Comparison of ENCODE assay signal across 18 mouse cellular contexts in genomic region chr7:46575897-46576296, GRCm38 (mm10).
"Had no signal": no experiment of that assay in that cellular context is flagged by ENCODE, and none has a peak within 500 bp of the region (broad histone marks: within the 10 kb centered on the region; RNA-seq: fewer than 3 reads in every experiment).

No protein-coding gene starts in this region.

- H3K27me3 ChIP-seq: liver, embryonic 15.5 days; lung, embryonic 15.5 days; midbrain, embryonic 12.5 days; neural tube, embryonic 12.5 days; stomach, embryonic 15.5 days had no signal

- ATAC-seq: liver, postnatal 0 days; lung, postnatal 0 days; midbrain, embryonic 16.5 days had no signal

- H3K4me3 ChIP-seq: liver, embryonic 15.5 days; lung, embryonic 15.5 days; midbrain, embryonic 12.5 days; neural tube, embryonic 12.5 days; stomach, embryonic 15.5 days had no signal

- H3K4me2 ChIP-seq: liver, embryonic 15.5 days; lung, embryonic 15.5 days; midbrain, embryonic 12.5 days; neural tube, embryonic 12.5 days; stomach, embryonic 15.5 days had no signal

- H3K9ac ChIP-seq: liver, embryonic 15.5 days; liver, postnatal 0 days; lung, embryonic 15.5 days; midbrain, embryonic 12.5 days; neural tube, embryonic 12.5 days; stomach, embryonic 15.5 days had no signal

- H3K9me3 ChIP-seq: liver, embryonic 15.5 days; lung, embryonic 15.5 days; megakaryocyte, embryonic 14.5 days; midbrain, embryonic 12.5 days; neural tube, embryonic 12.5 days; stomach, embryonic 15.5 days had no signal

- DNase-seq: liver, postnatal 0 days; lung, adult 2 months; lung, postnatal 14 days; lung, postnatal 36 days; right cerebral cortex, postnatal 14 days; thymus, adult 2 months; thymus, postnatal 25 days; thymus, postnatal 4 days had no signal

- H3K27ac ChIP-seq: liver, embryonic 15.5 days; lung, embryonic 15.5 days; macrophage; midbrain, embryonic 12.5 days; neural tube, embryonic 12.5 days; stomach, embryonic 15.5 days; stomach, postnatal 0 days had no signal

- H3K36me3 ChIP-seq: liver, embryonic 15.5 days; lung, embryonic 15.5 days; midbrain, embryonic 12.5 days; neural tube, embryonic 12.5 days; stomach, embryonic 15.5 days had no signal

- H3K4me1 ChIP-seq: liver, embryonic 15.5 days; lung, embryonic 15.5 days; stomach, embryonic 15.5 days had no signal
